Mouse (Mus musculus): ENCODE data around the gene Elf1.

- TF ChIP-seq POLR2A (IDR thresholded peaks at IDR 0.05; ENCODE audit: extremely low read depth, insufficient read depth, low read length) (no peak), CTCF (IDR thresholded peaks at IDR 0.05; ENCODE audit: low read depth, low read length) (no peak)
Measured at GRCm38 (mm10) chr14:79549343-79549742, 68.3 kb downstream of the Elf1 start.
